Mouse (Mus musculus) brain, embryonic 14.5 days (tissue): Measurements from ENCODE around the gene Topbp1. TPM values are rescaled to one million over a fixed set of nuclear protein-coding genes. Genes with fewer than 3 reads are reported as not detected.
"Not testable (repeated sequence)": the region's sequence is repeated elsewhere in the genome, so short reads cannot be mapped to it uniquely, and the experiment has no call there.

Experiments used
- DNase-seq: peaks from one replicate; pipeline ENCODE4 v3.0.0-alpha.2; 2011; ENCODE audit warnings: low read depth
- CTCF ChIP-seq: fragments of 200-500 bp; IDR thresholded peaks from 2 replicates; pipeline ENCODE4 v1.5.1; 2012; ENCODE audit warnings: inconsistent platforms, mild to moderate bottlenecking, moderate library complexity, borderline replicate concordance; ENCODE audit not compliant: insufficient read depth, insufficient read length; ENCODE audit errors: extremely low read depth
- POLR2A ChIP-seq: fragments of 200-500 bp; IDR thresholded peaks from 2 replicates; pipeline ENCODE4 v1.6.1; 2012; ENCODE audit warnings: mild to moderate bottlenecking, inconsistent platforms, borderline replicate concordance; ENCODE audit not compliant: poor library complexity, insufficient read depth, insufficient read length, severe bottlenecking; ENCODE audit errors: extremely low read depth
- polyA plus RNA-seq: library from polyadenylated mRNA; depleted of rRNA; stranded (reverse); fragments of >200 nt; gene quantifications from 2 replicates; pipeline ENCODE4 v1.2.3, GENCODE M21; 2012

Topbp1 gene
- polyA plus RNA-seq, 1 experiment: 32.9 TPM

- DNase-seq: peak; percentile 80
- TF ChIP-seq POLR2A (no peak), CTCF (peak; percentile 71; the same call in 1 of the 2 replicates)
Observed at GRCm38 (mm10) chr9:103302666-103303065, 2.3 kb upstream of the Topbp1 start.

- TF ChIP-seq POLR2A (no peak), CTCF (no peak)
- DNase-seq: peak; percentile 65
Observed at GRCm38 (mm10) chr9:103305332-103306041, 472 bp downstream of the Topbp1 start.

GRCm38 (mm10) chr9:103309832-103310231, 4.8 kb downstream of the Topbp1 start:
- DNase-seq: no peak
- TF ChIP-seq CTCF (no peak), POLR2A (no peak)

GRCm38 (mm10) chr9:103324678-103325077, 19.7 kb downstream of the Topbp1 start:
- no peak for DNase-seq
- TF ChIP-seq POLR2A: no peak
- no peak for TF ChIP-seq CTCF

- DNase-seq: no peak
- TF ChIP-seq POLR2A (no peak), CTCF (no peak)
Observed at GRCm38 (mm10) chr9:103326449-103326848, 21.4 kb downstream of the Topbp1 start.

- TF ChIP-seq POLR2A (no peak), CTCF (no peak)
- no peak for DNase-seq
Observed at GRCm38 (mm10) chr9:103332663-103333062, 27.6 kb downstream of the Topbp1 start.

GRCm38 (mm10) chr9:103336912-103337311, 31.9 kb downstream of the Topbp1 start:
- TF ChIP-seq CTCF: no peak
- no peak for TF ChIP-seq POLR2A
- DNase-seq: no peak

- TF ChIP-seq CTCF (no peak), POLR2A (no peak)
Observed at GRCm38 (mm10) chr9:103347045-103347444, 42.0 kb downstream of the Topbp1 start.

GRCm38 (mm10) chr9:103347996-103348490, 43.0 kb downstream of the Topbp1 start:
- DNase-seq: no peak
- TF ChIP-seq POLR2A (no peak), CTCF (no peak)

More at GRCm38 (mm10) chr9:103347045-103347444, 42.0 kb downstream of the Topbp1 start:
- DNase-seq: no peak

- no peak for DNase-seq
Observed at GRCm38 (mm10) chr9:103348791-103349190, 43.8 kb downstream of the Topbp1 start.

GRCm38 (mm10) chr9:103353500-103354260, 48.7 kb downstream of the Topbp1 start:
- not testable (repeated sequence) for DNase-seq

More at GRCm38 (mm10) chr9:103348791-103349190, 43.8 kb downstream of the Topbp1 start:
- TF ChIP-seq POLR2A (no peak), CTCF (no peak)
